Mouse (Mus musculus) embryonic facial prominence, embryonic 11.5 days (tissue): ENCODE results near the gene Fbxl7. TPM values are rescaled to one million over a fixed set of nuclear protein-coding genes. Genes with fewer than 3 reads are reported as not detected.

Experiments used
- ATAC-seq: fragments of 200-750 bp; cut with Nextera tagmentation; replicated peaks from 2 replicates; pipeline ENCODE4 v1.8.0; 2017; ENCODE audit warnings: low read depth; ENCODE audit not compliant: insufficient number of reproducible peaks, low FRiP score, low TSS enrichment
- DNase-seq: peaks from one replicate; pipeline ENCODE4 v3.0.0-alpha.2; 2015; ENCODE audit warnings: low spot score
- H3K27ac ChIP-seq: fragments of 300-500 bp; sonication (generic); replicated peaks from 2 replicates; pipeline ENCODE4 v1.5.1; 2014; ENCODE audit warnings: mild to moderate bottlenecking, low read depth, low read length, control low read depth
- H3K27me3 ChIP-seq: fragments of 300-500 bp; sonication (generic); 2 replicates; pipeline ENCODE4 v1.6.1; 2014; ENCODE audit warnings: mild to moderate bottlenecking, low read length, moderate library complexity, mixed read lengths; ENCODE audit not compliant: control insufficient read depth, insufficient read depth
- H3K36me3 ChIP-seq: fragments of 300-500 bp; sonication (generic); replicated peaks from 2 replicates; pipeline ENCODE4 v1.6.1; 2014; ENCODE audit warnings: low read depth, mild to moderate bottlenecking, low read length, moderate library complexity, mixed read lengths; ENCODE audit not compliant: control insufficient read depth, insufficient read depth
- H3K4me1 ChIP-seq: fragments of 300-500 bp; sonication (generic); 2 replicates; pipeline ENCODE4 v1.6.1; 2014; ENCODE audit warnings: low read length, mixed read lengths; ENCODE audit not compliant: control insufficient read depth, insufficient read depth
- H3K4me2 ChIP-seq: fragments of 300-500 bp; sonication (generic); 2 replicates; pipeline ENCODE4 v1.6.1; 2014; ENCODE audit warnings: low read depth, mild to moderate bottlenecking, control low read depth, low read length, moderate library complexity
- H3K4me3 ChIP-seq: fragments of 300-500 bp; sonication (generic); 2 replicates; pipeline ENCODE4 v1.5.1; 2014; ENCODE audit warnings: low read depth, low read length, control low read depth
- H3K9ac ChIP-seq: fragments of 300-500 bp; sonication (generic); replicated peaks from 2 replicates; pipeline ENCODE4 v1.6.1; 2014; ENCODE audit warnings: mild to moderate bottlenecking, control low read depth, low read length
- H3K9me3 ChIP-seq: fragments of 300-500 bp; sonication (generic); replicated peaks from 2 replicates; pipeline ENCODE4 v1.6.1; 2016; ENCODE audit warnings: mild to moderate bottlenecking, low read length, inconsistent platforms, mixed read lengths; ENCODE audit not compliant: control insufficient read depth
- whole genome bisulfite sequencing: fragments of 180-500 bp; shearing (Covaris S2); extraction: QIAGEN DNeasy Blood & Tissue Kit; methylation state at CpG from one replicate; pipeline ENCODE4 v1.1.7; 2014; 5-methylcytosine and 5-hydroxymethylcytosine counted together
- polyA plus RNA-seq: library from polyadenylated mRNA; unstranded; fragments of >200 nt; fragmentation: Nextera tagmentation; extraction: Ambion mirVana; gene quantifications from 2 replicates; pipeline ENCODE4 v1.2.1, GENCODE M21; 2014

Fbxl7 gene
- polyA plus RNA-seq, 1 experiment from 2014 or later, result 16.0 TPM

DNA sequence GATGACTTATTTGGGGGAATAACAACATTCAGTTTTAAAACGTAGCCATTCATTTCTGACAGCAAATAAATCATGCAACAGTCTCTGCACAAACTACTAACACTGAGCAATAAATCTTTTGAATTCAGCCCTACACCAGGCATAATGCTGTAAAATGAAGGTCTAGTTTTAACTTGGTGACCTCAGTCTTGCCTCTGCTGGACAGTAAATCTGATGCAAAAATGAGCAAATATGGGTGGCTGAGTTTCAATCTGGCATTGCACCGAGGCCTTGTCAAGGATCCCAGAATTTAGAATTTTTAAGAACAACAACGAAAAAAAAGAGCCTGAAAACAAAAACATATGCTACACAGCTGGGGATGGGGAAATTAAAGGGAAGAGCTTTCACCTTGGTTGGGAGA is 85.8 kb downstream of the Fbxl7 start:
- 84% methylated on average over 3 of the region's 3 CpGs for whole genome bisulfite sequencing
- Histone ChIP-seq H3K27me3 (no peaks in the 10 kb centered on the region), H3K4me1 (no peaks in the 10 kb centered on the region), H3K4me2 (no peak overlapping the region), H3K9ac (no peak overlapping the region), H3K36me3 (no peaks in the 10 kb centered on the region), H3K27ac (no peak overlapping the region), H3K4me3 (no peak overlapping the region), H3K9me3 (no peaks in the 10 kb centered on the region)
- no peak for DNase-seq
- ATAC-seq, result no peak

DNA sequence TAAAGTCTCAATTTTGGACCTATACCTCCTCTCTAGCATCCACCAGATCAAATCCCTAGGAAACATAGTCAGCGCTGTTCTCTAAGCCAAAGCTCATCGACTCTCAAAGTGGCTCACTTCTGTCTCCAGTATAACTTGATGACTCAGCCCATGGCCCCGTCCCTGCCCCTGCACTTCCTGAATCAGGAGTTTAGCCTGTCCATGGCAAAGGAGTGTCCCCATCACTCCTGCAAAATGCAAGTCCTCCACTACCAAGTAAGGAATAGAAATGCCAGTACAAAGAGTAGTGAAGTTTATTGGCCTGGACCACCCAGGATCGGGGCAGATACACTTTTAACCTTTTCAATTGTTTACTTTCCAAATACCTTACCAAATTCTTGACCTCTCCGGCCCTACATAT is 91.3 kb downstream of the Fbxl7 start:
- H3K9ac ChIP-seq, result no peak overlapping the region
- DNase-seq (no peak), ATAC-seq (no peak)
- no peak overlapping the region for H3K4me3 ChIP-seq
- H3K4me1 ChIP-seq, result no peaks in the 10 kb centered on the region
- no peak overlapping the region for H3K27ac ChIP-seq
- H3K9me3 ChIP-seq, result no peaks in the 10 kb centered on the region
- 57% methylated on average over 5 of the region's 5 CpGs for WGBS
- no peak overlapping the region for H3K4me2 ChIP-seq
- no peaks in the 10 kb centered on the region for H3K27me3 ChIP-seq
- no peaks in the 10 kb centered on the region for H3K36me3 ChIP-seq

DNA sequence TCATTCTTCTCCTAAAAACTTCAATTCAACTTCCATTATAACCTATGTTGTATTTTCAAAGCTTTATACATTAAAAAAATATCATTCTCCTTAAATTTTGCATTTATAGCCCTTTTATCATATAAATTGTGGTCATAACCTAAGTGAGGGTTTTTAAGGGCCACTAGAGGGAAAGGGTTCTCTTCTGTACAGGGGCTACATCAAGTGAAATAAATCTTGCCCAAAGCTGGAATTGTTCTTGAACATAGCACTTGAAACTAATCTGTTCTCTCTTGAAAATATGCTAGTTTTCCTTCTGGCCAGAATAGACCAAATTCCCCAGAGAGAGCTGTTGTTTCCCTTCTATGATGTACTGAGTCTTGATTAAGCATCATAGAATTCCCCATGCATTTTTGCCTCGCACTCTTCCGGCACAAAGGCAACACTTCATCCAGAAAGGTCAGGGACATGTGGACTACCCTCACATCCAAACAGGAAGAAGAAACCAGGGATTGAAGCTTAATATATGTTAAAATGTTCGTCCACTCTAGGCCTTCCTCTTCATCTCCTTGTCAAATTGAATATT is 95.8 kb downstream of the Fbxl7 start:
- Histone ChIP-seq H3K36me3 (no peaks in the 10 kb centered on the region), H3K4me2 (no peak overlapping the region), H3K9ac (no peak overlapping the region), H3K4me1 (no peaks in the 10 kb centered on the region), H3K9me3 (no peaks in the 10 kb centered on the region), H3K4me3 (no peak overlapping the region), H3K27me3 (no peaks in the 10 kb centered on the region), H3K27ac (no peak overlapping the region)
- DNase-seq, result no peak
- no peak for ATAC-seq
- 72% methylated on average over 3 of the region's 3 CpGs for WGBS

- Histone ChIP-seq H3K4me2 (no peak overlapping the region), H3K27ac (no peak overlapping the region), H3K9me3 (no peaks in the 10 kb centered on the region), H3K36me3 (no peaks in the 10 kb centered on the region), H3K27me3 (no peaks in the 10 kb centered on the region), H3K4me3 (no peak overlapping the region), H3K4me1 (no peaks in the 10 kb centered on the region), H3K9ac (no peak overlapping the region)
- 70% methylated on average over 2 of the region's 2 CpGs for WGBS
- ATAC-seq (no peak), DNase-seq (no peak)
Measured at GRCm38 (mm10) chr15:26795937-26796336, 99.4 kb downstream of the Fbxl7 start.

- no peak overlapping the region for H3K4me3 ChIP-seq
- no peaks in the 10 kb centered on the region for H3K4me1 ChIP-seq
- H3K9me3 ChIP-seq, result no peaks in the 10 kb centered on the region
- H3K27me3 ChIP-seq, result no peaks in the 10 kb centered on the region
- no peak overlapping the region for H3K9ac ChIP-seq
- 0 out of 2 replicates have a peak, but pooled peaks have one; percentile 52 for ATAC-seq
- DNase-seq, result no peak
- H3K36me3 ChIP-seq, result no peaks in the 10 kb centered on the region
- no peak overlapping the region for H3K27ac ChIP-seq
- no peak overlapping the region for H3K4me2 ChIP-seq
- 49% methylated on average over 6 of the region's 6 CpGs for WGBS
Measured at GRCm38 (mm10) chr15:26795518-26795917, 99.9 kb downstream of the Fbxl7 start.

- H3K27ac ChIP-seq, result no peak overlapping the region
- H3K4me2 ChIP-seq, result no peak overlapping the region
- WGBS, result 82% methylated on average over 6 of the region's 6 CpGs
- no peaks in the 10 kb centered on the region for H3K9me3 ChIP-seq
- no peaks in the 10 kb centered on the region for H3K36me3 ChIP-seq
- DNase-seq (no peak), ATAC-seq (no peak)
- H3K27me3 ChIP-seq, result no peaks in the 10 kb centered on the region
- no peak overlapping the region for H3K9ac ChIP-seq
- H3K4me3 ChIP-seq, result no peak overlapping the region
- H3K4me1 ChIP-seq, result no peaks in the 10 kb centered on the region
Measured at GRCm38 (mm10) chr15:26787148-26787547, 108.2 kb downstream of the Fbxl7 start.

- no peak for ATAC-seq
- Histone ChIP-seq H3K36me3 (no peaks in the 10 kb centered on the region), H3K4me2 (no peak overlapping the region), H3K4me1 (no peaks in the 10 kb centered on the region), H3K27me3 (no peaks in the 10 kb centered on the region), H3K9me3 (no peaks in the 10 kb centered on the region), H3K4me3 (no peak overlapping the region), H3K27ac (no peak overlapping the region), H3K9ac (no peak overlapping the region)
- DNase-seq, result no peak
- 72% methylated on average over 3 of the region's 3 CpGs for WGBS
Measured at GRCm38 (mm10) chr15:26780557-26780956, 114.8 kb downstream of the Fbxl7 start.

- no peak for ATAC-seq
- H3K4me3 ChIP-seq, result no peak overlapping the region
- no peak for DNase-seq
- H3K4me1 ChIP-seq, result no peaks in the 10 kb centered on the region
- H3K4me2 ChIP-seq, result no peak overlapping the region
- no peaks in the 10 kb centered on the region for H3K36me3 ChIP-seq
- no peaks in the 10 kb centered on the region for H3K27me3 ChIP-seq
- WGBS, result 53% methylated on average over 4 of the region's 4 CpGs
- H3K9ac ChIP-seq, result no peak overlapping the region
- no peak overlapping the region for H3K27ac ChIP-seq
- no peaks in the 10 kb centered on the region for H3K9me3 ChIP-seq
Measured at GRCm38 (mm10) chr15:26779129-26779528, 116.3 kb downstream of the Fbxl7 start.
